Mouse (Mus musculus) liver, embryonic 16.5 days (tissue): ENCODE measurements around the gene Ntrk2. TPM values are rescaled to one million over a fixed set of nuclear protein-coding genes. Genes with fewer than 3 reads are reported as not detected.

Source experiments
- ATAC-seq: fragments of 200-750 bp; cut with Nextera tagmentation; 2 replicates; pipeline ENCODE4 v1.8.0; 2017; ENCODE audit warnings: low read depth, mild to moderate bottlenecking, moderate number of reproducible peaks, moderate library complexity
- H3K27ac ChIP-seq: fragments of 300-500 bp; sonication (generic); 2 replicates; pipeline ENCODE4 v1.5.1; 2014; ENCODE audit warnings: mild to moderate bottlenecking, low read length
- H3K27me3 ChIP-seq: fragments of 300-500 bp; sonication (generic); 2 replicates; pipeline ENCODE4 v1.6.1; 2014; ENCODE audit warnings: low read depth, low read length, mixed read lengths; ENCODE audit not compliant: control insufficient read depth, insufficient read depth
- H3K36me3 ChIP-seq: fragments of 300-500 bp; sonication (generic); 2 replicates; pipeline ENCODE4 v1.6.1; 2014; ENCODE audit warnings: mild to moderate bottlenecking; ENCODE audit not compliant: control insufficient read depth, insufficient read depth
- H3K4me1 ChIP-seq: fragments of 300-500 bp; sonication (generic); 2 replicates; pipeline ENCODE4 v1.6.1; 2014; ENCODE audit warnings: low read depth, low read length, mixed read lengths; ENCODE audit not compliant: control insufficient read depth
- H3K4me2 ChIP-seq: fragments of 300-500 bp; sonication (generic); 2 replicates; pipeline ENCODE4 v1.6.1; 2014; ENCODE audit warnings: low read depth, low read length, mixed read lengths
- H3K4me3 ChIP-seq: fragments of 300-500 bp; sonication (generic); 2 replicates; pipeline ENCODE4 v1.5.1; 2014; ENCODE audit warnings: low read depth, mild to moderate bottlenecking, low read length
- H3K9ac ChIP-seq: fragments of 300-500 bp; sonication (generic); 2 replicates; pipeline ENCODE4 v1.6.1; 2014; ENCODE audit warnings: low read depth, low read length
- H3K9me3 ChIP-seq: fragments of 300-500 bp; sonication (generic); replicated peaks from 2 replicates; pipeline ENCODE4 v1.6.1; 2016; ENCODE audit warnings: low read length; ENCODE audit not compliant: control insufficient read depth
- WGBS: fragments of 180-500 bp; shearing (Covaris S2); extraction: QIAGEN DNeasy Blood & Tissue Kit; methylation state at CpG from one replicate; pipeline ENCODE4 v1.1.7; 2014; ENCODE audit not compliant: insufficient replicate concordance; 5-methylcytosine and 5-hydroxymethylcytosine counted together
- polyA plus RNA-seq: library from polyadenylated mRNA; unstranded; fragments of >200 nt; fragmentation: Nextera tagmentation; extraction: Ambion mirVana; gene quantifications from 2 replicates; pipeline ENCODE4 v1.2.1, GENCODE M21; 2015

Ntrk2 gene
- polyA plus RNA-seq, 1 experiment from 2014 or later, result 0.14 TPM

DNA sequence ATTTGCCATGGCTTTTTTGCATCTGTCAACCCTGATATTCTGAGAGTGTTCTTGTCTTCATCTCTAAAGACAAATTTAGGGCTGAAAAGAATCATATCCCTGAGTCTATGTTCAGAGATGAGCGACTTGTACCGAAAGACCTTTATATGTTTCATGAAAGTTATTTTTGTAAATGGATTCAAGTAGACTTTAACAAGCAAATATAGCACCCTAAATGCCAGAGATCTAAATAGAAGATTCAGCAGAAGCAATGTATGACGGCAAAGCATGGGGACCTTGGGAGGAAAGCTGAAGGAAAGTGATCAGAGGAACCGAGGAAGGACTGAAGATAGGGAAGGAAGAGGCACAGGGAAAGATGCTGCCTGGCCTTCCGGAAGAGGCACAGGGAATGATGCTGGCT lies 303.7 kb downstream of the Ntrk2 start:
- 65% methylated on average over 5 of the region's 5 CpGs for WGBS
- Histone ChIP-seq H3K9me3 (peaks cover 1% of the 10 kb centered on the region; the same call in 1 of the 2 replicates), H3K27me3 (no peaks in the 10 kb centered on the region), H3K27ac (no peak overlapping the region), H3K4me2 (no peak overlapping the region), H3K9ac (no peak overlapping the region), H3K36me3 (no peaks in the 10 kb centered on the region), H3K4me3 (no peak overlapping the region), H3K4me1 (no peaks in the 10 kb centered on the region)
- no peak for ATAC-seq

GRCm38 (mm10) chr13:59114684-59115083 lies 308.3 kb downstream of the Ntrk2 start:
- Histone ChIP-seq H3K4me3 (no peak overlapping the region), H3K9me3 (peaks cover 3% of the 10 kb centered on the region; the same call in 1 of the 2 replicates), H3K36me3 (no peaks in the 10 kb centered on the region), H3K9ac (no peak overlapping the region), H3K27ac (no peak overlapping the region), H3K4me2 (no peak overlapping the region), H3K4me1 (no peaks in the 10 kb centered on the region), H3K27me3 (no peaks in the 10 kb centered on the region)
- no peak for ATAC-seq
- 79% methylated on average over 1 of the region's 1 CpGs for WGBS

- H3K9me3 ChIP-seq, result peaks cover 3% of the 10 kb centered on the region; the same call in 1 of the 2 replicates
- no peak overlapping the region for H3K27ac ChIP-seq
- H3K4me3 ChIP-seq, result no peak overlapping the region
- no peaks in the 10 kb centered on the region for H3K27me3 ChIP-seq
- no peaks in the 10 kb centered on the region for H3K4me1 ChIP-seq
- no peak for ATAC-seq
- WGBS, result 79% methylated on average over 14 of the region's 14 CpGs
- H3K36me3 ChIP-seq, result no peaks in the 10 kb centered on the region
- no peak overlapping the region for H3K4me2 ChIP-seq
- H3K9ac ChIP-seq, result no peak overlapping the region
Measured at GRCm38 (mm10) chr13:59115551-59115950, 309.2 kb downstream of the Ntrk2 start.

GRCm38 (mm10) chr13:59117233-59117632 lies 310.9 kb downstream of the Ntrk2 start:
- 61% methylated on average over 5 of the region's 5 CpGs for WGBS
- no peak overlapping the region for H3K27ac ChIP-seq
- no peak overlapping the region for H3K4me2 ChIP-seq
- no peaks in the 10 kb centered on the region for H3K4me1 ChIP-seq
- H3K9me3 ChIP-seq, result peaks cover 3% of the 10 kb centered on the region; the same call in 1 of the 2 replicates
- no peak overlapping the region for H3K9ac ChIP-seq
- H3K27me3 ChIP-seq, result no peaks in the 10 kb centered on the region
- H3K36me3 ChIP-seq, result no peaks in the 10 kb centered on the region
- ATAC-seq, result no peak
- no peak overlapping the region for H3K4me3 ChIP-seq

- H3K4me1 ChIP-seq, result no peaks in the 10 kb centered on the region
- peaks cover 3% of the 10 kb centered on the region; the same call in 1 of the 2 replicates for H3K9me3 ChIP-seq
- H3K9ac ChIP-seq, result no peak overlapping the region
- H3K27me3 ChIP-seq, result no peaks in the 10 kb centered on the region
- H3K27ac ChIP-seq, result no peak overlapping the region
- H3K36me3 ChIP-seq, result no peaks in the 10 kb centered on the region
- WGBS, result 57% methylated on average over 10 of the region's 10 CpGs
- ATAC-seq, result no peak
- no peak overlapping the region for H3K4me3 ChIP-seq
- no peak overlapping the region for H3K4me2 ChIP-seq
Measured at GRCm38 (mm10) chr13:59119596-59120394, 313.4 kb downstream of the Ntrk2 start.

DNA sequence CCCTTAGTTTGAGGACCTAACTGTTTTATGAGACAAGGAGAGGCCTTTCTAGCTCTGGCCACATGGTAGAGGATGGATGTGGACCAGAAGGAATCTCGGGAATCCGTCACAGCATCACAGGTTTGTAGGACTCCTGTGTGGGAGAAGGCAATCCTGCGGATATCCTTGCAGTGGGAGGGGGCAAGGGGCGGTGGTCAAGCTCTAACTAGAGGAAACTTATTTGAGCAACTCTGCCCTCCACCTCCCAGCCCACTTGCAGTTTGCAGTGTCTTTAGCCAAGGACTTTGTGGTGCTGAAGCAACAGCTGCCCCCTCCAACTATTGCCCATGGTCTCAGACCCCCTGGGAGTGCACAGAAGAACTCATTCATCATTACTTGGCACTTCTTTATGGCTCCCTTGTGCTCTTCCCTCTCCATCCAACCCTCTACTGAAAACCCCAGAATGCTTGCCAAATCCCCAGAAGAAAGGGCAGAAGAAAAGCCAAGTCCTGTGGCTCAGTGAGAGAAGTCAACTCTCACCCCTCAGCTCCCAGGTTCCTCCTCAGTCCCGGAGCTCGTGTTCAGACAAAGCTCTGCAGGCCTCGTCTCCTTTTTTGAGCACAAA lies 336.9 kb downstream of the Ntrk2 start:
- Histone ChIP-seq H3K4me2 (no peak overlapping the region), H3K27me3 (no peaks in the 10 kb centered on the region), H3K4me3 (no peak overlapping the region), H3K9me3 (no peaks in the 10 kb centered on the region), H3K27ac (no peak overlapping the region), H3K9ac (no peak overlapping the region), H3K4me1 (no peaks in the 10 kb centered on the region), H3K36me3 (no peaks in the 10 kb centered on the region)
- no peak for ATAC-seq
- WGBS, result 62% methylated on average over 7 of the region's 7 CpGs

DNA sequence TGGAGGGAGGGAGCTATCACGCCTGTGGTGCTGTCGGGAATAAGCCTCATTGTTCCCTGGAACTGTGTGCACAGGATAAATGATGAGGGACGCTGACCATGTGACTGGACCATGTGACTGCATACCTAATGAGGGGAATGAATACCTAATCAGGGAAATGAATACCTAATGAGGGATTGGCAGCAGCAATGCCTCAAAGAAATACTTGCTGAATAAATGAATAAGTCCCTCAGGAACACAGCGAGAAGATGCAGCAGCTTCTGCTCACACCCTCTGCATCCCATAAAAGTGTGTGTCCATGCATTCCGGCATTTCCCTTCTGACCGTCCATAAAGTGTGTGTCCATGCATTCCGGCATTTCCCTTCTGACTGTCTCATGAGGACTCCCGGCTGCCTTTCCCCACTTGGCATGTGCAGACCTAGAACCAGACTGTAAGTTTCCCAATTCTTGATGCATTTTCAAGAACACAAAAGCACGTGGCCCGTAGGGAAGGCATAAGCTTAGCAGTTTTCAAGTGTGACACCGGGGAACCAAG lies 338.0 kb downstream of the Ntrk2 start:
- Histone ChIP-seq H3K9me3 (no peaks in the 10 kb centered on the region), H3K4me3 (no peak overlapping the region), H3K9ac (no peak overlapping the region), H3K27ac (no peak overlapping the region), H3K4me1 (no peaks in the 10 kb centered on the region), H3K27me3 (no peaks in the 10 kb centered on the region), H3K4me2 (no peak overlapping the region), H3K36me3 (no peaks in the 10 kb centered on the region)
- no peak for ATAC-seq
- 58% methylated on average over 11 of the region's 11 CpGs for WGBS

DNA sequence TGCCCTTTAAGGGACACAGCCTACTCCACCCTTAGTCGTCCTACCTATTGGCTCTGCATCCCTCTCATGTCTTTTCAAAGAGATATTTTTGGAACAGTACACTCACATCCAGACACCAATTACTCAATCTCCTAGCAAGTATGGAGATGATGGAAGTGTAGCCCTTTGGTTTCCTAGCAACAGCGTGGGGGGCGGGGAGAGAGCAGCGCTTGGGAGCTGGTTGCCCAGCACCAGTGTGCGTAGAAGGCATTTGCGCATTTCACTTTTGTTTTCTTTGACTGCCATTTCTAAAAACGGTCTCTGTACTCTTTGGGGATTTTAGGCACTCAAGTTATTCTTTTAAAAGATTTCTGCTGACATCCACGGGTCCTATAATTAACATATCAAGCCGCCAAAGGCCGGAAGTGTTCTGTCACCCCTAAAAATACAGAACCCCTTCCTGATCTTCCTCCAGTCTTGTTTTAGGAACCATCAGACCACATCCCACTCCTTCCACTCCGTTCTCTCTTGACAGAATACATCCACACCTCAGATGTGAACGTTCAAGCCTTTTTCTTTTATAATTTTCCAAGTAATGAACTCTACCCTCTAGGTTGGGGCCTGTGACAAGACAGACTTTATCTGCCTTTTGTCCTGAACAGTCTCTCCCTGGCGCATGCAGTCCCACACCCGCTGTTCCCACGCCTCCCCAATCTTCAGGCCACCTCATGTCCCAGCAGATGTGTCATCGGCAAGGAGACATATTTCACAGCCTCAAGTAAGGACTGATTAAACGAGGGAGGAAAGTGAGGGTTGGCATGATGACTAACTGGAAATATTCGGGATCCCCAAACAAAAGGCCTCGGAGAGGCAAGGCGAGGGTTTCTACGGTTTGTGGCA lies 339.5 kb downstream of the Ntrk2 start:
- H3K36me3 ChIP-seq, result no peaks in the 10 kb centered on the region
- H3K9me3 ChIP-seq, result no peaks in the 10 kb centered on the region
- 52% methylated on average over 21 of the region's 21 CpGs for WGBS
- no peak overlapping the region for H3K4me2 ChIP-seq
- ATAC-seq, result no peak
- no peaks in the 10 kb centered on the region for H3K27me3 ChIP-seq
- no peaks in the 10 kb centered on the region for H3K4me1 ChIP-seq
- no peak overlapping the region for H3K27ac ChIP-seq
- H3K4me3 ChIP-seq, result no peak overlapping the region
- H3K9ac ChIP-seq, result no peak overlapping the region
